Mouse (Mus musculus): ENCODE results near the gene Zfp503. TPM values are rescaled to one million over a fixed set of nuclear protein-coding genes. Genes with fewer than 3 reads are reported as not detected.

Zfp503 gene
- total and polyA plus RNA-seq, 3 experiments, result 0.96 to 2.1 TPM; not detected in 1

- TF ChIP-seq CHD2 (IDR thresholded peaks at IDR 0.05; ENCODE audit: low read length) (no peak), CHD1 (IDR thresholded peaks at IDR 0.05; ENCODE audit: low read depth, low read length) (no peak), RAD21 (IDR thresholded peaks at IDR 0.05; ENCODE audit: low read depth, low read length) (no peak), MAZ (IDR thresholded peaks at IDR 0.05; ENCODE audit: low read depth, low read length) (no peak)
Observed at GRCm38 (mm10) chr14:22035900-22036299, 46.5 kb upstream of the Zfp503 start (continued).

DNA sequence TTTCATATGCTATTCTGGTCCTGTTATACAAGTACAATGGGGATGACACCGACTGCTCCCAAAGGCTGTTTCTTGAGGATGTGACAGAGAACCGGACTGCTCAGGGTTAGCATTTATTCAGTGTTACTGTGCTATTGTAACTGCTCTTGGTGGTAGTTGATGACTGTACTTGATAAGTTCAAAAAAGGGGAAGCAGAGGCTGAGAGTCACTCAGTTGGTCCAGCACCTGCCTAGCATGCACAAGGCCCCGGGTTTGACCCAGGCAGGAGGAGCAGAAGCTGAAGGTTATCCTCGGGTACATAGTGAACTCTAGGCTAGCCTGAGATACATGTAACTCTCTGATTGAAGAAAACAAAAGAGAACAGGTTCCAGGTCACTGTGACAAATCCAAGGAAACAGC lies 34.1 kb upstream of the Zfp503 start:
- Histone ChIP-seq H3K27me3 (ENCODE audit: control insufficient read depth in 1 of 2, insufficient read depth in 2 of 2, low read length in 2 of 2) (no peaks in the 10 kb centered on the region), H3K27ac (ENCODE audit: control insufficient read depth, low read depth, low read length) (peak overlapping the region; percentile 50), H3K9ac (ENCODE audit: control insufficient read depth, low read depth, low read length, poor library complexity, severe bottlenecking) (peak overlapping the region; percentile 40; the same call in 1 of the 2 replicates), H3K79me2 (ENCODE audit: control insufficient read depth, insufficient read depth, low read length, poor library complexity) (no peaks in the 10 kb centered on the region; the same call in none of the 2 replicates), H3K4me1 (ENCODE audit: control insufficient read depth in 1 of 2, insufficient read depth in 2 of 2, low read length in 2 of 2) (peaks cover 6 to 8% of the 10 kb centered on the region in 2 experiments; a peak in 3 of 4 replicates), H3K9me3 (replicated peaks; ENCODE audit: insufficient read depth, low read length) (no peaks in the 10 kb centered on the region), H3K4me3 (ENCODE audit: control insufficient read depth in 1 of 2, insufficient read depth in 1 of 2, low read depth in 2 of 2, low read length in 2 of 2) (no peak overlapping the region), H3K36me3 (ENCODE audit: control insufficient read depth in 1 of 2, insufficient read depth in 2 of 2, low read length in 2 of 2) (peaks cover 0 to 5% of the 10 kb centered on the region in 2 experiments; a peak in 2 of 4 replicates)
- peak; percentile 76 for DNase-seq (ENCODE audit: low read depth, low spot score)
- no peak for TF ChIP-seq SMC3 (IDR thresholded peaks at IDR 0.05; ENCODE audit: low read depth, low read length)
- TF ChIP-seq NELFE (IDR thresholded peaks at IDR 0.05; ENCODE audit: low read depth, low read length), result 0 out of 2 replicates have a peak, but pooled peaks have one; percentile 15
- 0 out of 2 replicates have a peak, but pooled peaks have one; percentile 21 for TF ChIP-seq NRF1 (IDR thresholded peaks at IDR 0.05; ENCODE audit: insufficient read depth, low read depth, low read length, poor library complexity, severe bottlenecking)
- TF ChIP-seq EP300 (IDR thresholded peaks at IDR 0.05; ENCODE audit: low read depth in 1 of 2, low read length in 2 of 2), result peak in 1 of 2 experiments; percentile 63; a peak in 2 of 4 replicates
- peak; percentile 57; the same call in 1 of the 2 replicates for TF ChIP-seq GATA1 (IDR thresholded peaks at IDR 0.05; ENCODE audit: low read depth, low read length)
- peak; percentile 31; the same call in 1 of the 2 replicates for TF ChIP-seq MAX (IDR thresholded peaks at IDR 0.05; ENCODE audit: low read length)
- no peak for TF ChIP-seq KAT2A (conservative IDR thresholded peaks at IDR 0.05; ENCODE audit: low read depth, low read length)

GRCm38 (mm10) chr14:22020885-22021284 lies 31.5 kb upstream of the Zfp503 start:
- Histone ChIP-seq H3K9me3 (replicated peaks; ENCODE audit: insufficient read depth, low read length) (no peaks in the 10 kb centered on the region), H3K27me3 (ENCODE audit: control insufficient read depth in 1 of 2, insufficient read depth in 2 of 2, low read length in 2 of 2) (no peaks in the 10 kb centered on the region), H3K9ac (ENCODE audit: control insufficient read depth, low read depth, low read length, poor library complexity, severe bottlenecking) (0 out of 2 replicates have a peak overlapping the region, but pooled peaks have one; percentile 8), H3K4me1 (ENCODE audit: control insufficient read depth in 1 of 2, insufficient read depth in 2 of 2, low read length in 2 of 2) (peaks cover 6 to 8% of the 10 kb centered on the region in 2 experiments; a peak in 3 of 4 replicates), H3K36me3 (ENCODE audit: control insufficient read depth in 1 of 2, insufficient read depth in 2 of 2, low read length in 2 of 2) (peaks cover 0 to 5% of the 10 kb centered on the region in 2 experiments; a peak in 2 of 4 replicates), H3K27ac (ENCODE audit: control insufficient read depth, low read depth, low read length) (no peak overlapping the region), H3K79me2 (ENCODE audit: control insufficient read depth, insufficient read depth, low read length, poor library complexity) (no peaks in the 10 kb centered on the region; the same call in 1 of the 2 replicates), H3K4me3 (ENCODE audit: control insufficient read depth in 1 of 2, insufficient read depth in 1 of 2, low read depth in 2 of 2, low read length in 2 of 2) (peak overlapping the region in 1 of 2 experiments; percentile 92; a peak in 2 of 4 replicates)
- peak; percentile 53 for DNase-seq (ENCODE audit: low read depth, low spot score)
- peak in 1 of 3 experiments; percentile 27; a peak in 1 of 6 replicates for TF ChIP-seq CTCF (IDR thresholded peaks at IDR 0.05 in 2 of 3, conservative IDR thresholded peaks at IDR 0.05 in 1 of 3; ENCODE audit: control insufficient read depth in 1 of 3, insufficient read depth in 1 of 3, low read depth in 2 of 3, low read length in 3 of 3, poor library complexity in 1 of 3, severe bottlenecking in 1 of 3)
- no peak for TF ChIP-seq MEF2A (IDR thresholded peaks at IDR 0.05; ENCODE audit: extremely low read depth, insufficient replicate concordance, low read depth, low read length, poor library complexity, severe bottlenecking)

All from MEL (cell line).